Mouse (Mus musculus) CD4-positive naive resting alpha-beta T cell, adult 76 days (primary cell): Measurements from ENCODE around the gene Cox7a2l. TPM values are rescaled to one million over a fixed set of nuclear protein-coding genes. Genes with fewer than 3 reads are reported as not detected.

Experiments
- total RNA-seq: library from RNA; stranded (reverse); gene quantifications from one replicate; pipeline ENCODE4 v1.2.4, GENCODE M21; 2023

Gene Cox7a2l
- 404 TPM for total RNA-seq

GRCm38 (mm10) chr17:83517280-83518015 is at the start of gene Cox7a2l:
Cox7a2l (minus strand) TSS chr17:83517330.

Other genes starting within 250 kb of the Cox7a2l start
- 48.0 TPM for gene Eml4, start 166.4 kb downstream of the Cox7a2l start, total RNA-seq
- gene Kcng3, start 114.6 kb upstream of the Cox7a2l start, total RNA-seq = not detected
- 92.0 TPM for gene Mta3, start 188.8 kb upstream of the Cox7a2l start, total RNA-seq